Mouse (Mus musculus): ENCODE measurements at regions not wholly inside any gene's neighbourhood (a gene's known extent, or its start where the extent isn't known, plus 50 kb on each side); places are given as distances from the start of the nearest gene placed in this dataset.

DNA sequence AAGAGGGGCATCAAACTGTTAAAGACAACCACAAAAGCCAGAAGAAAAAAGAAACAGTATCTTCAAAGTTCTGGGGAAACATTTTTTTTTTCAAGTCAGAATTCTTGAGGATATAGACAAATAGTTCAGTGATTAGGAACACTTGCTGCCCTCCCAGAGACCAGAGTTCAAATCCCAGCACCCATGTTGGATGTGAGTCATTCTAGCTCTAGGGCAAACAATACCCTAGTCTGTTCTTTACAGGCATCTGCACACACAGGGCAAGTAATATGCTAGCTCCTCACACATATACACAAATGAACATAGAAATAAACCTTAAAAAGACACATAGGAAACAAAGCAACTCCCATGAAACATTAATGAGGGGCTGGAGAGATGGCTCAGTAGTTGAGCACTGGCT is 256.8 kb downstream of the Mreg start:
- in situ Hi-C loops (cut with MboI, MseI) = no loop called here

- in situ Hi-C loops (cut with MboI, MseI) = no loop called here
These were observed 258.8 kb downstream of the Mreg start for GRCm38 (mm10) chr1:71953292-71953691.

DNA sequence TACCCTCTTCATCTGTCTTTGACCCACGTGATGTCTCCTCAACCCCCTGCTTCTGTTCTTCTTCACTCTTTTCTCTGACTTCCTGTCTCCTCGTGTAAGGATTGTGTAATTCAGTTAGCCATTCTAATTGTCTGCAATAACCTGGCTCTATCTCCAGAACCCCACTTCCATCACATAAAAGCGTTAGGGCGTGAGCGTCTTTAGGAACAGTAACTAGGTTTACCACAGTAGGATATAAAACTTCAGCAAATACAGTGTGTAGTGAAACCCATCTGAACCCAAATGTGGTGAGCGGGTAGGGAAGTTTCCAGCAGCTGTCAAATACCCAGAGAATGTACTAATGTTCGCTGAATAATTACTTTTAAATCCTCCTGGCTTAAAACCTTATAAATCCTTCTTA is 262.6 kb downstream of the Mreg start:
- in situ Hi-C loops (cut with MboI, MseI) = no loop called here

DNA sequence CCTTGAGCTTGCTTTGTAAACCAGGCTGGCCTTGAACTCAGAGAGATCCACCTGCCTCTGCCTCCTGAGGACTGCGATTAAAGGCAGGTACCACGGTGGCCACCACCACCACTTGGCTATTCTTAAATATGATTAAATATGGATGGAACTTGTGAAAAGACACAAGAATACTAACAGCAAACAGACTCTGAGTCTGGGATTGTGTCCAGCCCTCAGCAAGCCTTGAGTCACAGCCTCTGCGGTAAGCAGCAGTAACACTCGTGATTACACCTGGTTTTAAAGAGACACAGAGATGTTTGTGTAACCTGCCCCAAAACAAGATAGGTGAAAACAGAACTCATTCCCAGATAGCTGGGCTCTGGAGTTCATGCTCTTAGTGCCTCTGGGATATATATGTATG is 263.4 kb downstream of the Mreg start:
- in situ Hi-C loops (cut with MboI, MseI) = no loop called here

- in situ Hi-C loops (cut with MboI, MseI) = no loop called here
These were observed 264.6 kb downstream of the Mreg start for GRCm38 (mm10) chr1:71947506-71947905.

DNA sequence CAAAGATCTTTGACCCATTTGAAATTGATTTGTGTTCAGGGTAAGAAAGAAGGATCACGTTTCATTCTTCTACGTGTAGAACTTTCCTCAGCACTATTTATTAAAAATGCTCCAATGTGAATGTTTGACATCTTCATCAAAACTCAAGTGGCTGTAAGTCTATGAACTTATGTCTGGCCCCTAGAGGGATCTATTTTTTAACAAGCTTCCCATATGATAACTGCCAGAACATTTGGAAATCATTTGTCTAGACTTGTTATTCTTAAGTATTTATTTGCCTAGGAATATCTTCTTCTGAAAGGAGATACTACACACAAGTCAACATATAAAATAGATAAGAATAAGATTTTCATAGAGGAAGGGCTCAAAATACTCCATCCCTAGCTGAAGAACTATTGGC is 265.2 kb downstream of the Mreg start:
- in situ Hi-C loops (cut with MboI, MseI) = no loop called here

DNA sequence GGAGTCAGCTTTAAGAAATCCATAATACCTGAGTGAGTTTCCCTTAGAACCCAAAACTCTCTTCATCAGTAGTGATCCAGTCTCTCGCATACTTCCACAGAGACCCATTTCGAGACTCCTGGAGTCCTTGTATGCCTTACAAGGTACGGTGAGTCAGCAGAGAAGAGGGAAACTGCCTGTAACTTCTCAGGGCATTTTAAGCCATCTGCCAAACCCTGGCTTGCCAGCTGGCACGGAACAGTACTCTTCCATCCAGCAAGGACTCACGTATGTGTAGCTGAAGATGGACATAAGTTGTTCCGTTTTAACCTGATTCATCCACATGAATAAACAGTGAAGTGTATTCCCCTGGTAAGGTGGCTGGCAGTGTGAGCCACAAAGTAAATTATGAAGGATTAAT is 267.0 kb downstream of the Mreg start:
- in situ Hi-C loops (cut with MboI, MseI) = no loop called here

- in situ Hi-C loops (cut with MboI, MseI) = no loop called here
These were observed 267.6 kb downstream of the Mreg start for GRCm38 (mm10) chr1:71944531-71944930.

- in situ Hi-C loops (cut with MboI, MseI) = no loop called here
These were observed 270.0 kb downstream of the Mreg start for GRCm38 (mm10) chr1:71942145-71942544.

DNA sequence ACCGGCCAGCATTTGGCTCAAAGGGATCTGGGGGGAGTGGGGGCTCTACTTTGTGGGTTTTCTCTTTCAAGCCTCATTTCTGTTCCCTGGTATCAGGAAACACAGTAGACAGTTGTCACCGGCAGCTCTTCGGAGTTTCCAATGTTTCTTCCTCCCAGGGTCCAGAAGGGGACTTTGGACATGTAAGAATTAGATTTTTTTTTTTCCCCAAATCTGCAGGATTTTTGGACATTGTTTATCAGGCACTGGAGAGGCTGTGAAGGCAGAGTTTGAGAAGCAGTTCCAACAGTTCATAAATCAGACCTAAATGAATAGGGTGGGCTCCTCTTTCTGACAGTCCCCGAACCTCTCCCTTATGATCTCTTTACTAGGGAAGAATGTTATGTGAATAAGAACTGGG is 270.4 kb downstream of the Mreg start:
- in situ Hi-C loops (cut with MboI, MseI) = no loop called here

DNA sequence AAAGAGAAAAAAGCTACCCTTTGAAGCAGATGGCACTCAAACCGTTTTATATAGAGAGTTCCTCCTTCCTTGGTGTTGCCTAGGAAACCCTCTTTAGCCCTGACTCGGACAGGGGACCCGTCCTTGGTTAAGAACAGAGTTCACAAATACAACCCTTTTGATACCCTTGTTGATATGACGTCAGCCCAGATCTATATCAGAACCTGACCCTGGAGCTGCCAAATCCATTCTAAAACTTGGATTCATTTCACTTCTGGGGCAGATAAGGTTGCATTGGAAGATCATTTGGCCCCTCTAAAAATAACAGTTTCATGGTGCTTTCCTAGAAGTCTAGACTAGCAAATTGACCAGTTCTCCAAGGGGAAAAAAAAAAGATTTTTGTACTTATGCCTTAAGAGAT is 271.2 kb downstream of the Mreg start:
- in situ Hi-C loops (cut with MboI, MseI) = no loop called here

DNA sequence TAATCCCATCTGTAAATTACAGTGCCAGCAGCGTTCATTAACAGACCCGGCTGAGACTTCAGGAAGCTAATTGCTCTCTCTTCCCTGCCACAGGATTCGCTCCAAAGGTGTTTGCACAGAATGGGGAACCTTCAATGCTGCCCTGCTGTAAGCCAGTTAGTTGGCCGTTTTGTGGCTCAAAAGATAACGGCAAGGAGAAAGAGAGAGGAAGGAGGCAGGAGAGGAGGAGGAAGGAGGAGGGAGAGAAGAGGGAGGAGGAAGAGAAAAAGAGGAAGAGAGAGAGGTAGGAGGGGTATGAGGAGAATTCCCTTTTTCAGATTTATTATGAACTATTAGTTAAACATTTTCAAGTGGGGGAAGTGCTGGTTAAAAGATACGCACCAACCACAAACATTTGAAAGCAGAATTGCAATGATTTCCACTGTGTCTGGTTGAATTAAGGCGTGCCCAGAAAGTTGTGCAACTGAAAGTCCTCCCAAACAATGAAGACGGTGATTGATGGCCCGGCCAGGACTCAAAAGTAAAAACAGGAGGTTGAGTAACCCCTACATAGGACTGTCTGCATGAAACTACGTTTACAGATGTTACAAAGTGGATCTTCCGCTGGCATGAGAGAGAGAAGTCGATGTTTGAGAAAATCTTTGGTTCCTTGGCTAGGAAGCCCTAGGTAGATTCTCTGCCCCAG is 273.6 kb downstream of the Mreg start:
- in situ Hi-C loops (cut with MboI, MseI) = no loop called here

GRCm38 (mm10) chr1:71937922-71938321 is 274.2 kb downstream of the Mreg start:
- in situ Hi-C loops (cut with MboI, MseI) = no loop called here

- in situ Hi-C loops (cut with MboI, MseI) = no loop called here
These were observed 274.9 kb downstream of the Mreg start for GRCm38 (mm10) chr1:71937168-71937567.

- in situ Hi-C loops (cut with MboI, MseI) = no loop called here
These were observed 275.5 kb downstream of the Mreg start for GRCm38 (mm10) chr1:71936501-71937129.

GRCm38 (mm10) chr1:71925501-71925900 is 272.5 kb upstream of the Fn1 start:
- in situ Hi-C loops (cut with MboI, MseI) = no loop called here

DNA sequence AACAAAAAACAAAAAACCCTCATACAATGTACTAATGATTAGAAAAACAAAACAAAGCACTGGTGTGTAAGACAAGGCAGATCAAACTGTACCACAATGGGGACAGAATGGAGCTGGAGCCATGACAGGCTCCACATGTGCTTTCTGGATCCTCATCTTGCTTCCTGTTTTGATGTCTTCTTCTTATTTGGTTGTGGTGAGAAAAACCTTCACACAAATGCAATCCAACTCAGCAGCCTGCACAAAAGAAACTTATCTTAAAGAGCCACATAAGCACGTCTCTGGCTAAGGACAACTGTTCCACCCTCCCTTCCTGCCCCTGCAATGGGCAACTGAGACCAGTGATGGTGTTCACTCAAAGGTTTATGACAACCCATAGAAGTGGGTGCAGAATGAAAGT is 271.9 kb upstream of the Fn1 start:
- in situ Hi-C loops (cut with MboI, MseI) = no loop called here

GRCm38 (mm10) chr1:71923731-71924130 is 270.7 kb upstream of the Fn1 start:
- in situ Hi-C loops (cut with MboI, MseI) = no loop called here

DNA sequence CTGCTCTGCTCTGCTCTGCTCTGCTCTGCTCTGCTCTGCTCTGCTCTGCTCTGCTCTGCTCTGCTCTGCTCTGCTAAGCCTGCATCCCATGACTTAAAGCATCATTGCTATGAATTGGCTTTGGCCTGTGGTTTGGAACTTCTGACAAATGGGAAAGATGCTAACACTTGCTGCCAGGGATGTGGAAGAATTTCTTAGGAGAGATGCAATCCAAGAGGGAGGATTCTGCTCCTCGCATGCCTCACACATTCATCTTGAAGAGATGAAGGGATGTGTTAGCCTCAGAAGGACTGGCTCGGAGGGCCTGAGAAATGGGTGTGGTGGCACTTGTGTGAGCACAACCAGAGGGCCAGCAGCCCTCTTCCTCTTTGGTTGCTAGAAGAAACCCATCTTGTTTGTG is 268.5 kb upstream of the Fn1 start:
- in situ Hi-C loops (cut with MboI, MseI) = no loop called here

DNA sequence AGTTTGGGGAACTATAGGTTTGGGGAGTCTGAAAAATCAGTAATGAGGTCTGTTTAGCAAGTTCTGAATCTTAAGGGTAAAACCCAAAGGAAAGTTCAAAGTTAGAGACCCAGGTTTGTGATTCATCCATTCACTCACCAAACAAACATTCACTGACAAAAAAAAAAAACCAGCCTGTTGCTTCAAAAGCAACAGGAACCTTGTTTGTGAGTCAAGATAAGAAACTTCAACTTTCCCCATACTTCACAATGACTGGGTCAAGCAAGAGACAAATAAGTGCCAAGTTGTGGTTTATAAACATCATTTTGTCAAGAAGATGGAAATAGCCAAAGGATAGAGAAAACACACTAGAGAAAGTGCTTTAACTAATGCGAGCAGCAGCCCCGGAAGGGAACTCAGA is 266.9 kb upstream of the Fn1 start:
- in situ Hi-C loops (cut with MboI, MseI) = no loop called here

DNA sequence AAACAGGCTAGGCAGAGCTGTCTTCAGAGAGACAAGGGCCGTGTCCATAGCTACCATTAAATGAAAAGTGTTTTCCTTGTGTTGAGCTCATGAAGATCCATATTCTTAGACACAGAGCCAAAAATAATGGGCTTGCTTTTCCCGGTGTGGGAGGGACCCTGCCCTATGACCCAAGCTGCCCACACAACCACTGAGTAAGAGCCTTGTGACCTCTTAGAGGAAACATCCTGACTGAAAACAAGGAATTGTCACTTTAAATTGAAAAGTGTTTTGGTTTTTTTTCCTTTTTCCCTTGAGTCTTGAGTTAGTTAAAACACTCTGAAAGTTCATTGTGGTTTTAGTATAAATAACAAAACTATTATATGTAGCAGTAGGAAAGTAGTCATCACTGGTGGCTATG is 264.0 kb upstream of the Fn1 start:
- in situ Hi-C loops (cut with MboI, MseI) = no loop called here

DNA sequence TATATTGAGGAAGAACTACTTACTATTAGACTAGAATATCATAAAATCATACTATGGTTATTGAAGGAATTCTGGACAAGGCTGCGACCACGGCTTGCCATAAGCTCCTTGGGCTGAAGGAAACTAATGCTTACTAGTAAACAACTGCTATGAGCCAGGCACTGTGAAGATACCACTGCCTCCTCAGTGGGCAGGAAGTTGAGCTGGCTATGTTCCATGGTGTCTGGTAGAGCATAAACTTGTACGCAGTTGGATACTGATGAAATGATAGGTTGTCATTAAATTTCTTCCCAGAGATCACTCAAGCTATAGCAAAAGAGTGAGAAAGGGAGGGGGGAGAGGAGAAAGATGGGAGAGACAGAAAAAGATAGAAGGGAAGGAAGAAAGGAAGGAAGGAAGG is 261.4 kb upstream of the Fn1 start:
- in situ Hi-C loops (cut with MboI, MseI) = no loop called here

GRCm38 (mm10) chr1:71913221-71913620 is 260.2 kb upstream of the Fn1 start:
- in situ Hi-C loops (cut with MboI, MseI) = no loop called here

- in situ Hi-C loops (cut with MboI, MseI) = no loop called here
These were observed 259.4 kb upstream of the Fn1 start for GRCm38 (mm10) chr1:71912441-71912840.

All from T-helper 17 cell (primary cell).